Mouse (Mus musculus): ENCODE data around the gene Podxl. TPM values are rescaled to one million over a fixed set of nuclear protein-coding genes. Genes with fewer than 3 reads are reported as not detected.

Podxl gene
- total and polyA plus RNA-seq, 3 experiments = 53.8 to 90.9 (median 71.6) TPM

GRCm38 (mm10) chr6:31587655-31588054 lies 23.9 kb upstream of the Podxl start:
- TF ChIP-seq POLR2A (IDR thresholded peaks at IDR 0.05; ENCODE audit: insufficient read depth, low read depth, low read length) (no peak), CTCF (IDR thresholded peaks at IDR 0.05) (no peak), EP300 (IDR thresholded peaks at IDR 0.05; ENCODE audit: insufficient read depth, low read depth, low read length) (no peak)
- intact Hi-C loops (cut with DNase I) = loop anchor here (2.0 kb wide), 1 partner anchor 23 kb away; no protein-coding TSS in a partner anchor
- Histone ChIP-seq H3K27ac (peak overlapping the region; percentile 0; the same call in 1 of the 2 replicates), H3K27me3 (ENCODE audit: control insufficient read depth, insufficient read depth, low read length) (no peaks in the 10 kb centered on the region), H3K36me3 (ENCODE audit: control insufficient read depth, insufficient read depth, low read length) (peaks cover 3% of the 10 kb centered on the region; the same call in 1 of the 2 replicates), H3K79me2 (replicated peaks; ENCODE audit: control insufficient read depth, insufficient read depth, low read length) (no peaks in the 10 kb centered on the region), H3K4me1 (ENCODE audit: control insufficient read depth, insufficient read depth, low read length) (peaks cover 24% of the 10 kb centered on the region), H3K9ac (ENCODE audit: low read depth, low read length) (no peak overlapping the region), H3K4me3 (no peak overlapping the region)
- WGBS = 46% methylated on average over 4 of the region's 4 CpGs
- no peak for DNase-seq

DNA sequence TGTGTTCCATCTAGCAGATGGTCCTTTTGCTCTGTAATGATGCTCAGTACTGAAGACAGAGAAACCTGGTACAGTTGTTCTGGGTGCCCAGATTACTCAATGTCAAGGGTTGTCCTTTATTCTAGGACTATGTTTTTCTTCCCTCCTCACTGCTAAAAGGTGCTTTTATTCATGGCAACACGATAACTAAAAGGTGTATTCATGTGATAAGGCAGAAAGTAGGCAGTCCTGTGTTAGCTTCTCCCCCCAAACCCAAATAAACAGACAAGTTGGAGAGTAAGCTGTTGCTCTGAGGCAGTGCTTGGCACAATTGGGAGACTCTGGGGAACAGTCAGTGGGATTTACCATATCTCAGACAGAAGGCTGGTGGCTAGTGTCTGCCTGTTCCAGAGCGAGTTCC lies 22.3 kb upstream of the Podxl start:
- DNase-seq = no peak
- H3K36me3 ChIP-seq (ENCODE audit: control insufficient read depth, insufficient read depth, low read length) = peaks cover 3% of the 10 kb centered on the region; the same call in 1 of the 2 replicates
- H3K79me2 ChIP-seq (replicated peaks; ENCODE audit: control insufficient read depth, insufficient read depth, low read length) = no peaks in the 10 kb centered on the region
- TF ChIP-seq POLR2A (IDR thresholded peaks at IDR 0.05; ENCODE audit: insufficient read depth, low read depth, low read length) (no peak), CTCF (IDR thresholded peaks at IDR 0.05) (no peak), EP300 (IDR thresholded peaks at IDR 0.05; ENCODE audit: insufficient read depth, low read depth, low read length) (no peak)
- no peak overlapping the region for H3K9ac ChIP-seq (ENCODE audit: low read depth, low read length)
- no peaks in the 10 kb centered on the region for H3K27me3 ChIP-seq (ENCODE audit: control insufficient read depth, insufficient read depth, low read length)
- H3K27ac ChIP-seq = peak overlapping the region; percentile 40; the same call in 1 of the 2 replicates
- H3K4me3 ChIP-seq = no peak overlapping the region
- WGBS = 87% methylated on average over 2 of the region's 2 CpGs
- H3K4me1 ChIP-seq (ENCODE audit: control insufficient read depth, insufficient read depth, low read length) = peaks cover 17% of the 10 kb centered on the region
- intact Hi-C loops (cut with DNase I) = loop anchor here (2.0 kb wide), 1 partner anchor 21 kb away; no protein-coding TSS in a partner anchor

DNA sequence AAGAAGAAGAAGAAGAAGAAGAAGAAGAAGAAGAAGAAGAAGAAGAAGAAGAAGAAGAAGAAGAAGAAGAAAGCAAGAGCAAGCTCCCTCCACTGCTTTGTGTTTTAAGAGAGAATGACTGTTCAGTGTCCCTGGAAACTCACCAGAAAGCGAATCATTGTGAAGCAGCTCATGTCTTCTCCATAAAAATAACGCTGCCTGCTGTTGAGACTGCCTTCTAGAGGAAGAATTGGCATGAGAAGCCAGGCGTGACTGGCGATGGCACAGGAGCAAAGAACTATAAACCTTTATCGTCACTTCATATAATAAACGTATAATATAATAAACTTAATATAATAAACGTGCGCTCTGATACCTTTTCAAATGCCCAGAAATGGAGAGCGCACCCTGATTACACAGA lies 12.4 kb upstream of the Podxl start:
- intact Hi-C loops (cut with DNase I) = no loop called here
- 89% methylated on average over 9 of the region's 9 CpGs for WGBS
- Histone ChIP-seq H3K4me3 (no peak overlapping the region), H3K27me3 (ENCODE audit: control insufficient read depth, insufficient read depth, low read length) (no peaks in the 10 kb centered on the region), H3K27ac (no peak overlapping the region), H3K36me3 (ENCODE audit: control insufficient read depth, insufficient read depth, low read length) (no peaks in the 10 kb centered on the region), H3K4me1 (ENCODE audit: control insufficient read depth, insufficient read depth, low read length) (peaks cover 1% of the 10 kb centered on the region), H3K9ac (ENCODE audit: low read depth, low read length) (no peak overlapping the region), H3K79me2 (replicated peaks; ENCODE audit: control insufficient read depth, insufficient read depth, low read length) (no peaks in the 10 kb centered on the region)
- TF ChIP-seq POLR2A (IDR thresholded peaks at IDR 0.05; ENCODE audit: insufficient read depth, low read depth, low read length) (no peak), EP300 (IDR thresholded peaks at IDR 0.05; ENCODE audit: insufficient read depth, low read depth, low read length) (no peak), CTCF (IDR thresholded peaks at IDR 0.05) (no peak)
- DNase-seq = no peak

DNA sequence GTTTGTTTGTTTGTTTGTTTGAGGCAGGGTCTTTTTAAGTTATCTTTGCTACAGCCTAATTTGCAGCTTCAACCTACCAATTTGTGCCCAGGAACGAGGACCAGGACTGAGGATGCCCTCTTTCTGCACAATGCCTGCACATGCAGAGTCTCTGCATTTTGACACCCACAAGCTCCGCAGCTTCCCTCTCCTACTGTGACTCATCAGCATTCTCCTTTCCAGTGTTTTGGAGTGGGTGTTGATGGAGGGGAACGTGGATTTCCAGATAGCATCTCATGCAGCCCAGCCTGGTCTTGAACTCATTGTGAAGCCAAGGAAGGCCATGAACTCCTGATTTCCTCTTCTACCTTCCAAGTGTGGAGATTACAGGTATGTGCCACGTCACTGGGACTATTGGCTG lies 11.3 kb upstream of the Podxl start:
- 55% methylated on average over 4 of the region's 4 CpGs for WGBS
- Histone ChIP-seq H3K27ac (no peak overlapping the region), H3K79me2 (replicated peaks; ENCODE audit: control insufficient read depth, insufficient read depth, low read length) (no peaks in the 10 kb centered on the region), H3K4me3 (no peak overlapping the region), H3K36me3 (ENCODE audit: control insufficient read depth, insufficient read depth, low read length) (no peaks in the 10 kb centered on the region), H3K27me3 (ENCODE audit: control insufficient read depth, insufficient read depth, low read length) (no peaks in the 10 kb centered on the region), H3K4me1 (ENCODE audit: control insufficient read depth, insufficient read depth, low read length) (peaks cover 1% of the 10 kb centered on the region), H3K9ac (ENCODE audit: low read depth, low read length) (no peak overlapping the region)
- intact Hi-C loops (cut with DNase I) = no loop called here
- DNase-seq = no peak
- TF ChIP-seq EP300 (IDR thresholded peaks at IDR 0.05; ENCODE audit: insufficient read depth, low read depth, low read length) (no peak), POLR2A (IDR thresholded peaks at IDR 0.05; ENCODE audit: insufficient read depth, low read depth, low read length) (no peak), CTCF (IDR thresholded peaks at IDR 0.05) (no peak)

- Histone ChIP-seq H3K36me3 (ENCODE audit: control insufficient read depth, insufficient read depth, low read length) (no peaks in the 10 kb centered on the region), H3K9ac (ENCODE audit: low read depth, low read length) (no peak overlapping the region), H3K4me1 (ENCODE audit: control insufficient read depth, insufficient read depth, low read length) (peaks cover 4% of the 10 kb centered on the region), H3K4me3 (no peak overlapping the region), H3K79me2 (replicated peaks; ENCODE audit: control insufficient read depth, insufficient read depth, low read length) (no peaks in the 10 kb centered on the region), H3K27me3 (ENCODE audit: control insufficient read depth, insufficient read depth, low read length) (no peaks in the 10 kb centered on the region), H3K27ac (no peak overlapping the region)
- no peak for DNase-seq
- TF ChIP-seq EP300 (IDR thresholded peaks at IDR 0.05; ENCODE audit: insufficient read depth, low read depth, low read length) (no peak), CTCF (IDR thresholded peaks at IDR 0.05) (no peak)
- 88% methylated on average over 3 of the region's 3 CpGs for WGBS
- intact Hi-C loops (cut with DNase I) = no loop called here
These were observed 7.7 kb upstream of the Podxl start for GRCm38 (mm10) chr6:31571459-31571858.

DNA sequence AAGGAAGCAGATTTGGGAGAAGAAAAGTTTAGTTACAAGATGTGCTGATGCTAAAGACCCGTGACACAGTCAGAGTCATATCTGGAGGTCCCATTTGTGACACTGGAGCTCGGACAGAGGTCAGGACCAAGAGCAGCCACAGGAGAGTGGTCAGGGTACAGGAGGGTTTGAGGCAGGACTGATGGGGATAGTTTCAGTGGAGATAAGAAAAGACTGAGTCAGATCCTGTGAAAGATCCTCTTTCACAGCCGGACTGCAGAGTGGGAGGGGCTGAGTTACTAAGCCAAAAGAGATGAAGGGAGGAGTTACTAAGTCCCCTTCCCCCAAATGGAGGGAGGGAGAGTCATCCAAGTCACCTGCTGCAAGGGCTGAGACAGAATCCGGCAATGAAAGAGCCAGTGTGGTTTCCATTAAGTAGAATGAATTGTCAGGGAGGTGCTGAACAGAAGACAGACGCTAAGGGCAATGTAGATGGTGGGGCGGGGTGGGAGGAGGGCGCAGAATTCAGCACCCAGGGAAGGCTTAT lies 4.4 kb upstream of the Podxl start:
- Histone ChIP-seq H3K27me3 (ENCODE audit: control insufficient read depth, insufficient read depth, low read length) (peaks cover 2% of the 10 kb centered on the region; the same call in 1 of the 2 replicates), H3K4me3 (no peak overlapping the region), H3K79me2 (replicated peaks; ENCODE audit: control insufficient read depth, insufficient read depth, low read length) (no peaks in the 10 kb centered on the region), H3K4me1 (ENCODE audit: control insufficient read depth, insufficient read depth, low read length) (peaks cover 7% of the 10 kb centered on the region), H3K36me3 (ENCODE audit: control insufficient read depth, insufficient read depth, low read length) (no peaks in the 10 kb centered on the region), H3K27ac (no peak overlapping the region), H3K9ac (ENCODE audit: low read depth, low read length) (no peak overlapping the region)
- TF ChIP-seq CTCF (IDR thresholded peaks at IDR 0.05) (no peak), EP300 (IDR thresholded peaks at IDR 0.05; ENCODE audit: insufficient read depth, low read depth, low read length) (no peak), POLR2A (IDR thresholded peaks at IDR 0.05; ENCODE audit: insufficient read depth, low read depth, low read length) (no peak)
- DNase-seq = no peak
- intact Hi-C loops (cut with DNase I) = no loop called here
- WGBS = 56% methylated on average over 7 of the region's 7 CpGs

Data from heart, adult 2 months (tissue).